Mouse (Mus musculus) bone marrow macrophage, adult 2 months (primary cell): ENCODE results near the gene Aldh1a3. TPM values are rescaled to one million over a fixed set of nuclear protein-coding genes. Genes with fewer than 3 reads are reported as not detected.

ENCODE experiments used
- H3K27ac ChIP-seq: 2 replicates; pipeline ENCODE4 v1.5.1; 2012; ENCODE audit warnings: low read depth, low read length; ENCODE audit not compliant: insufficient read depth
- H3K4me1 ChIP-seq: 2 replicates; pipeline ENCODE4 v1.6.1; 2012; ENCODE audit warnings: low read length; ENCODE audit not compliant: control insufficient read depth, insufficient read depth
- H3K4me3 ChIP-seq: 2 replicates; pipeline ENCODE4 v1.5.1; 2012; ENCODE audit warnings: mild to moderate bottlenecking, low read length, moderate library complexity; ENCODE audit not compliant: insufficient read depth
- CTCF ChIP-seq: IDR thresholded peaks from 2 replicates; pipeline ENCODE4 v1.5.1; 2012; ENCODE audit warnings: low read depth, mild to moderate bottlenecking, low read length, moderate library complexity
- POLR2A ChIP-seq: IDR thresholded peaks from 2 replicates; pipeline ENCODE4 v1.6.1; 2012; ENCODE audit warnings: mild to moderate bottlenecking, low read depth, low read length, borderline replicate concordance
- polyA plus RNA-seq: library from polyadenylated mRNA; stranded (reverse); fragments of >200 nt; gene quantifications from 2 replicates; pipeline ENCODE4 v1.2.4, GENCODE M21; 2012; ENCODE audit not compliant: missing spikeins, insufficient read depth, insufficient read length

Gene Aldh1a3
- polyA plus RNA-seq, 1 experiment = 0.36 TPM

- TF ChIP-seq POLR2A = no peak
- TF ChIP-seq CTCF = no peak
- Histone ChIP-seq H3K4me1 (no peaks in the 10 kb centered on the region), H3K4me3 (no peak overlapping the region), H3K27ac (no peak overlapping the region)
Measured at GRCm38 (mm10) chr7:66448304-66448703, 21.0 kb upstream of the Aldh1a3 start.

- Histone ChIP-seq H3K4me3 (no peak overlapping the region), H3K4me1 (no peaks in the 10 kb centered on the region), H3K27ac (no peak overlapping the region)
- TF ChIP-seq POLR2A (no peak), CTCF (no peak)
Measured at GRCm38 (mm10) chr7:66446860-66447259, 19.5 kb upstream of the Aldh1a3 start.

GRCm38 (mm10) chr7:66445117-66445905 lies 18.0 kb upstream of the Aldh1a3 start:
- TF ChIP-seq CTCF = no peak
- TF ChIP-seq POLR2A = no peak
- H3K4me3 ChIP-seq = no peak overlapping the region

GRCm38 (mm10) chr7:66444706-66445105 lies 17.4 kb upstream of the Aldh1a3 start:
- TF ChIP-seq CTCF = no peak
- no peak for TF ChIP-seq POLR2A
- Histone ChIP-seq H3K27ac (no peak overlapping the region), H3K4me1 (no peaks in the 10 kb centered on the region), H3K4me3 (no peak overlapping the region)

More at GRCm38 (mm10) chr7:66445117-66445905, 18.0 kb upstream of the Aldh1a3 start:
- Histone ChIP-seq H3K4me1 (no peaks in the 10 kb centered on the region), H3K27ac (no peak overlapping the region)

GRCm38 (mm10) chr7:66442501-66443369 lies 15.4 kb upstream of the Aldh1a3 start:
- Histone ChIP-seq H3K27ac (no peak overlapping the region), H3K4me3 (no peak overlapping the region), H3K4me1 (no peaks in the 10 kb centered on the region)
- no peak for TF ChIP-seq POLR2A
- TF ChIP-seq CTCF = no peak

- no peak overlapping the region for H3K27ac ChIP-seq
- H3K4me3 ChIP-seq = no peak overlapping the region
- TF ChIP-seq POLR2A (no peak), CTCF (no peak)
- no peaks in the 10 kb centered on the region for H3K4me1 ChIP-seq
Measured at GRCm38 (mm10) chr7:66438787-66439669, 11.7 kb upstream of the Aldh1a3 start.

- no peak overlapping the region for H3K4me3 ChIP-seq
- no peak overlapping the region for H3K27ac ChIP-seq
- no peaks in the 10 kb centered on the region for H3K4me1 ChIP-seq
- peak; percentile 51; the same call in 1 of the 2 replicates for TF ChIP-seq CTCF
- TF ChIP-seq POLR2A = no peak
Measured at GRCm38 (mm10) chr7:66434453-66434935, 7.2 kb upstream of the Aldh1a3 start.

GRCm38 (mm10) chr7:66427053-66427436 lies 272 bp downstream of the Aldh1a3 start:
- Histone ChIP-seq H3K4me1 (no peaks in the 10 kb centered on the region), H3K4me3 (no peak overlapping the region), H3K27ac (no peak overlapping the region)
- TF ChIP-seq CTCF (no peak), POLR2A (no peak)

- H3K4me3 ChIP-seq = no peak overlapping the region
- H3K4me1 ChIP-seq = no peaks in the 10 kb centered on the region
- no peak overlapping the region for H3K27ac ChIP-seq
- TF ChIP-seq POLR2A (no peak), CTCF (no peak)
Measured at GRCm38 (mm10) chr7:66421903-66422302, 5.4 kb downstream of the Aldh1a3 start.

GRCm38 (mm10) chr7:66418981-66419380 lies 8.3 kb downstream of the Aldh1a3 start:
- Histone ChIP-seq H3K27ac (no peak overlapping the region), H3K4me3 (no peak overlapping the region)
- no peak for TF ChIP-seq CTCF

More at GRCm38 (mm10) chr7:66418981-66419380, 8.3 kb downstream of the Aldh1a3 start:
- no peaks in the 10 kb centered on the region for H3K4me1 ChIP-seq
